Mouse (Mus musculus): Measurements from ENCODE around the gene Zfp503.

- TF ChIP-seq CTCF (IDR thresholded peaks at IDR 0.05; ENCODE audit: extremely low read depth, insufficient read length, insufficient replicate concordance, low read depth, low read length) (no peak), POLR2A (IDR thresholded peaks at IDR 0.05; ENCODE audit: low read depth, low read length) (no peak)
Measured at GRCm38 (mm10) chr14:22020885-22021284, 31.5 kb upstream of the Zfp503 start.

Measured in small intestine, adult 2 months (tissue).